Mouse (Mus musculus) small intestine, adult 2 months (tissue): ENCODE results near the gene Glyat.
A peak's percentile ranks its signal among the peaks of the same experiment; 100 is the strongest.

Experiments
- CTCF ChIP-seq: fragments of 200-500 bp; IDR thresholded peaks from 2 replicates; pipeline ENCODE4 v1.5.1; 2012; ENCODE audit warnings: low read depth, mild to moderate bottlenecking, control low read depth, inconsistent platforms, low read length, moderate library complexity, mixed read lengths; ENCODE audit not compliant: insufficient replicate concordance, insufficient read length; ENCODE audit errors: extremely low read depth
- POLR2A ChIP-seq: fragments of 200-500 bp; IDR thresholded peaks from 2 replicates; pipeline ENCODE4 v1.6.1; 2012; ENCODE audit warnings: low read depth, mild to moderate bottlenecking, control low read depth, inconsistent platforms, low read length, moderate library complexity

DNA sequence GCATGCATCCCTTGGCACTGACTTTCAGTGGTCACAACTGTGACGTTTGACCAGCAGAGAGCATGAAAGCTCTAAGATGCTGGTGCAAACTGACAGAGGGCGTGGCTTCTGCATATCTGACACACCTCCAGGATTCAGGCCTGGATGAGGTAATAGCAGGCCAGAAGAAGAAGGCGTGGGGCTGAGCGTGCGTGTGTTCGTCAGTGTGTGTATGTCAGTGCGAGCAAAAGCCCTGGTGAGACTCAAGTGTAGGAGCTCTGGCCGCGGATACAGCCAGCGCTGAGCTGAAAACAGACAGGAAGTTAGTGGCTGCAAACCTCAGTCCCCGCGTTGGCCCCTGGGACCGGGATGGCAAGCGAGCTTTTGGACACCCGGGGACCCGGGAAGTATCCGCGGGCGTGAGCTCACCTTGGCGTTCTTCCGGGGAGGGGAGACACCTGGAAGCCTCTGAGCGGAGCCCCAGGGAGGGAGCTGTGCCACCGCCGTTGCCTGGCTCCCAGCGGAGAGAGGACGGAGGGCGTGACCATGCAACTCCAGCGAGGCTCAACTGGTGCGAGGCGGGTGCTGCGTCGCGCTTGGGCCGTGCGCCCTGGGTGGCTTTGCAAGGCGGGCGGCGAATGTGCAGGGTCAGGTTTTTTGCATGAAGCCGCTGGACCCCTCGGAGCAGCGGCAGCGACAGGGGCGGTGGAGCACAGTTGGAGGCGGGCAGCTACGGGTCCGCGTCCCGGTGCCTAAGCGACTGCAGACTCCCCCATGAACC is 37.4 kb upstream of the Glyat start:
- TF ChIP-seq CTCF (peak; percentile 21; the same call in 1 of the 2 replicates), POLR2A (no peak)
